Mouse (Mus musculus) testis, adult 2 months (tissue): ENCODE measurements around the gene Zfp184.

ENCODE experiments used
- CTCF ChIP-seq: fragments of 200-500 bp; IDR thresholded peaks from 2 replicates; pipeline ENCODE4 v1.5.1; 2012; ENCODE audit warnings: low read depth, mild to moderate bottlenecking, inconsistent platforms, low read length, moderate library complexity; ENCODE audit not compliant: control insufficient read depth, insufficient read depth, insufficient replicate concordance
- POLR2A ChIP-seq: fragments of 200-500 bp; IDR thresholded peaks from 2 replicates; pipeline ENCODE4 v1.6.1; 2012; ENCODE audit warnings: low read depth, mild to moderate bottlenecking, inconsistent platforms, low read length, moderate library complexity; ENCODE audit not compliant: control insufficient read depth

- TF ChIP-seq CTCF = no peak
- no peak for TF ChIP-seq POLR2A
These were observed 47.7 kb upstream of the Zfp184 start for GRCm38 (mm10) chr13:21897245-21897634.
